Mouse (Mus musculus) MEL (cell line): ENCODE measurements at regions not wholly inside any gene's neighbourhood (a gene's known extent, or its start where the extent isn't known, plus 50 kb on each side); places are given as distances from the start of the nearest gene placed in this dataset.

ENCODE experiments used
- MAX ChIP-seq: IDR thresholded peaks from 2 replicates; pipeline ENCODE4 v1.6.1; 2011; ENCODE audit warnings: low read length, improper control_type of control experiment
- MXI1 ChIP-seq: IDR thresholded peaks from 2 replicates; pipeline ENCODE4 v1.6.1; 2011; ENCODE audit warnings: mild to moderate bottlenecking, low read depth, low read length, improper control_type of control experiment
- POLR2AphosphoS5 ChIP-seq: IDR thresholded peaks from 2 replicates; pipeline ENCODE4 v1.6.1; 2012; ENCODE audit warnings: low read depth, borderline replicate concordance, mild to moderate bottlenecking, inconsistent platforms, low read length, moderate library complexity, mixed read lengths
- TBP ChIP-seq: IDR thresholded peaks from 2 replicates; pipeline ENCODE4 v1.8.0; 2011; ENCODE audit warnings: low read depth, low read length, improper control_type of control experiment

DNA sequence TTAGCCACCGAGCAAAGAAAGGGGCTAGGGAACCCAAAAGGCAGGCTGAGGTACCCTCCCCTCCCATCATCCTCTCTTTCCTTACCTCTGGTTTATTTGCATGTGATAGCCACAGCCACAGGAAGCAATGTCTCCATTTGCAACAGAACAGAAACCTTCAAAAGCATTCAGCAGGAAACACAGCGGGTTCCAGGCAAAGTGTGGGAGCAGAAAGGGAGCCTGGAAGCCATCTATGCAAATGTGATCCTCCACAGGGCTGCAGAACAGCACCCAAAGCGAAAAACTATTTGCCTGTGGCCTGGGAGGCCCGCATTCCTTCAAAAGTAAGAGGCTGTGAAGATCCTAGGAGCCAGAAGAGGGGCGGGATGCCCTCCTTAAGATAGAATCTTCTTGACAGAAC is 177.6 kb downstream of the Sox9 start:
- TF ChIP-seq MAX = no peak
- no peak for TF ChIP-seq MXI1
- no peak for TF ChIP-seq POLR2AphosphoS5
- no peak for TF ChIP-seq TBP
